Mouse (Mus musculus) adrenal gland, postnatal 4 days (tissue): ENCODE measurements around the gene Crat. TPM values are rescaled to one million over a fixed set of nuclear protein-coding genes. Genes with fewer than 3 reads are reported as not detected.

Source experiments
- DNase-seq, 2 experiments: peaks; one replicate each; pipeline ENCODE4 v3.0.0; 2021 to 2022; ENCODE audit warnings: low spot score in 2 of 2, mixed read lengths in 2 of 2
- long read RNA-seq, 2 experiments: library from polyadenylated mRNA; stranded (forward); transcript quantifications; one replicate each; pipeline ENCODE4 v2.0.0; 2021
- total RNA-seq, 2 experiments: library from RNA; stranded (reverse); gene quantifications; 2 replicates each; pipeline ENCODE4 v1.2.3; 2021

Gene Crat
- 10 to 100 TPM; 77.6 to 90.3 TPM for total RNA-seq
- long read RNA-seq, experiment 1, full-length matches to known transcripts = 58 of 98 reads
- long read RNA-seq, experiment 1, partial matches to known transcripts = 11 of 98 reads
- long read RNA-seq, experiment 1, other reads (novel, unspliced or antisense) = 29 of 98 reads
- long read RNA-seq, experiment 2, transcript Crat-201 (14 exons, 3,833 nt) = major isoform, 103 of 173 reads
- long read RNA-seq, experiment 2, partial matches to known transcripts = 17 of 173 reads
- long read RNA-seq, experiment 2, other reads (novel, unspliced or antisense) = 53 of 173 reads

GRCm38 (mm10) chr2:30415157-30415935 is at the start of gene Crat:
Crat (minus strand) TSS chr2:30415813.
- peak; percentile 80 to 86 for DNase-seq

GRCm38 (mm10) chr2:30464411-30464810 is 48.8 kb upstream of the Crat start:
- DNase-seq = no peak

- DNase-seq = peak in 1 of 2 experiments; percentile 40
These were observed 48.3 kb upstream of the Crat start for GRCm38 (mm10) chr2:30463904-30464330.

GRCm38 (mm10) chr2:30463341-30463761 is 47.7 kb upstream of the Crat start:
- DNase-seq = no peak

GRCm38 (mm10) chr2:30459241-30459640 is 43.6 kb upstream of the Crat start:
- no peak for DNase-seq

- no peak for DNase-seq
These were observed 42.7 kb upstream of the Crat start for GRCm38 (mm10) chr2:30458349-30458748.

- no peak for DNase-seq
These were observed 40.7 kb upstream of the Crat start for GRCm38 (mm10) chr2:30456104-30456980.

- DNase-seq = no peak
These were observed 39.0 kb upstream of the Crat start for GRCm38 (mm10) chr2:30454587-30454986.

GRCm38 (mm10) chr2:30453570-30453969 is 38.0 kb upstream of the Crat start:
- DNase-seq = no peak

GRCm38 (mm10) chr2:30451525-30451924 is 35.9 kb upstream of the Crat start:
- DNase-seq = no peak

- DNase-seq = no peak
These were observed 34.9 kb upstream of the Crat start for GRCm38 (mm10) chr2:30450530-30450929.

GRCm38 (mm10) chr2:30448371-30448770 is 32.8 kb upstream of the Crat start:
- DNase-seq = no peak

- DNase-seq = no peak
These were observed 31.5 kb upstream of the Crat start for GRCm38 (mm10) chr2:30446891-30447826.

- no peak for DNase-seq
These were observed 29.7 kb upstream of the Crat start for GRCm38 (mm10) chr2:30445312-30445711.

- no peak for DNase-seq
These were observed 28.8 kb upstream of the Crat start for GRCm38 (mm10) chr2:30444450-30444849.

- DNase-seq = no peak
These were observed 28.4 kb upstream of the Crat start for GRCm38 (mm10) chr2:30444006-30444405.

- DNase-seq = no peak
These were observed 27.7 kb upstream of the Crat start for GRCm38 (mm10) chr2:30443281-30443680.

GRCm38 (mm10) chr2:30442498-30442890 is 26.9 kb upstream of the Crat start:
- DNase-seq = no peak

- peak in 1 of 2 experiments; percentile 59 for DNase-seq
These were observed 26.2 kb upstream of the Crat start for GRCm38 (mm10) chr2:30441518-30442497.
